Mouse (Mus musculus): Measurements from ENCODE around the gene Prom1. TPM values are rescaled to one million over a fixed set of nuclear protein-coding genes. Genes with fewer than 3 reads are reported as not detected.

Gene Prom1
- total RNA-seq, 2 experiments from 2014 or later = 17.9 to 18.3 TPM

GRCm38 (mm10) chr5:43986212-43986611 is 115.6 kb downstream of the Prom1 start:
- DNase-seq (ENCODE audit: low spot score in 2 of 2) = peak in 1 of 2 experiments; percentile 6
- H3K27ac ChIP-seq = no peak overlapping the region
- H3K4me3 ChIP-seq = no peak overlapping the region
- no peak for TF ChIP-seq CTCF (conservative IDR thresholded peaks at IDR 0.05)

- DNase-seq (ENCODE audit: low spot score in 2 of 2) = no peak
- no peak for TF ChIP-seq CTCF (conservative IDR thresholded peaks at IDR 0.05)
Measured at GRCm38 (mm10) chr5:43982896-43983295, 118.9 kb downstream of the Prom1 start.

DNA sequence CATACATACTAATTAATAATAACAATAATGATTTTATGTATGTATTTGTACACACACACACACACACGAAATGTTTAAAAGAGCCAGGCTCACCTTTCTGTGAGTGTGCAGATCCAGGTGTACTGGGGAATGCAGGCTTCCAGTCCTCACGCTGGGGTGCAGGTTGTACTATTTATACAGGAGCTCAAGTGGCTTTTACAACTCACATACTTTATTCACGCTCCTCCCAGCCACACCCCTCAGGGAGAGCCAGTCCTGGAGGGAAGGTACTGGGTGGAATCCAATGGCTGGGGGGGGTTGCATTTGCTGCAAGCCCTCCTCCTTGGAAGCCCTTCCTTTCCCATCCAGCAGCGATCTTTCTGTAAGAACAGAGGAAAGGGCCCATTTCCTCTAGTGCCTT is 120.2 kb downstream of the Prom1 start, which contains the start of gene Fgfbp1:
Gene Fgfbp1 (minus strand): TSS at position 160 of the 400 bp plus-strand sequence.
- no peak for TF ChIP-seq CTCF (conservative IDR thresholded peaks at IDR 0.05)

More at GRCm38 (mm10) chr5:43982896-43983295, 118.9 kb downstream of the Prom1 start:
- no peak overlapping the region for H3K4me3 ChIP-seq
- H3K27ac ChIP-seq = no peak overlapping the region

GRCm38 (mm10) chr5:43980397-43980796 is 121.4 kb downstream of the Prom1 start:
- Histone ChIP-seq H3K27ac (no peak overlapping the region), H3K4me3 (no peak overlapping the region)
- no peak for TF ChIP-seq CTCF (conservative IDR thresholded peaks at IDR 0.05)
- DNase-seq (ENCODE audit: low spot score in 2 of 2) = no peak

More for the DNA sequence above, 120.2 kb downstream of the Prom1 start, which contains the start of gene Fgfbp1:
- no peak within 1 kb of the TSS for H3K4me3 ChIP-seq
- H3K27ac ChIP-seq = no peak within 1 kb of the TSS
- no peak for DNase-seq (ENCODE audit: low spot score in 2 of 2)

DNA sequence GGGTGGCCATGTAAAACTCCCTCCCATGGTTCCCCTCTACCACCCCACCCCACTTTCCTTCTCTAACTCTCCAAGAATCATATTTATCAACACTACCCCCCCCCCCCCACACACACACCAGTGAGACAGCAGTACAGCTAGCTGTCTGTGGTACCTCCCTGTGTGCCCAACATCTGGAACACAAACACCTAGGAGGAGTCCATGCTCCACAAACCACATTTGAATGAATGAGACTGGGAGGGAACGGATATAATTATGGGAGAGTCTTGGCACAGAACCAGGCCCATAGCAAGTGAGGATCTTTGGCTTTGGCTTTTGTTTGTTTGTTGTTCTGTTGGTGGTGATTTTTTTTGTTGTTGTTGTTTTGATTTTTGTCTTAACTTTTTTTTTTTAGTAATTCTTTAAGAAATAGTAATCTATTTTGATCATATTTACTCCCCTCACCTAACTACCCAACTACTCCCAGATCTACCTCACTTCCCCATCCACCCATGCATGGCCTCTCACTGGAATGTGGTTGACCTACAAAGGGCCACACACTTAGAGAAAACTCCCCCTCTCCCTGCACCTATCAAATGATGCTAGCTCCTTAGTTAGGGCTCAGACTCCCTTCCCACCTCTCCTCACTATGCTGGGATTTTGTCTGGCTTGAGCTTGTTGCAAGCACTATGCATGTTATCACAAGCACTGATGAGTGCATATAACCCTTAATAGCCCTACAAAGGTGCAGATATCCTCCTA is 124.8 kb downstream of the Prom1 start:
- no peak overlapping the region for H3K27ac ChIP-seq
- H3K4me3 ChIP-seq = no peak overlapping the region
- TF ChIP-seq CTCF (conservative IDR thresholded peaks at IDR 0.05) = no peak
- DNase-seq (ENCODE audit: low spot score in 2 of 2) = no peak

- Histone ChIP-seq H3K27ac (no peak overlapping the region), H3K4me3 (no peak overlapping the region)
- DNase-seq (ENCODE audit: low spot score in 2 of 2) = no peak
- no peak for TF ChIP-seq CTCF (conservative IDR thresholded peaks at IDR 0.05)
Measured at GRCm38 (mm10) chr5:43974166-43974565, 127.7 kb downstream of the Prom1 start.

- DNase-seq (ENCODE audit: low spot score in 2 of 2) = no peak
- no peak for TF ChIP-seq CTCF (conservative IDR thresholded peaks at IDR 0.05)
- H3K4me3 ChIP-seq = no peak overlapping the region
- no peak overlapping the region for H3K27ac ChIP-seq
Measured at GRCm38 (mm10) chr5:43971156-43971555, 130.7 kb downstream of the Prom1 start.

DNA sequence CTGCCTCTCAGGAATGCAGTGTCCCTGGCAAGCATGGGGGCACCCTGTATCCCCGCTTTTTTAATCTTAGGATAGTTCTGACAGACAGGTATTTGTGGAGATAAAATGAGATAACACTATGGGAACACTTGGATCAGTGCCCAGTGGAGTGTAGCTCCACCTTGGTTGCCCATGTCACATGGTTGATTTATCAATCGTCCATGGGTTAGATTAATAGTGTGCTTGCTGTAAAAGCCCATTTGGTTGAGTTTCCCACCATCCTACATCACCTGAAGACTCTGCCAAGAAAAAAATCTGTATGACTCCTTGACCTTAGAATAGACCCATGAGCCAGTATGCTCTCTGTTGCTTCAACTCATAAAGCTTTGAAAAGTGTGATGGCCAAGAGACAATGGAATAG is 131.3 kb downstream of the Prom1 start:
- no peak for DNase-seq (ENCODE audit: low spot score in 2 of 2)
- H3K27ac ChIP-seq = no peak overlapping the region
- TF ChIP-seq CTCF (conservative IDR thresholded peaks at IDR 0.05) = no peak
- H3K4me3 ChIP-seq = no peak overlapping the region

- DNase-seq (ENCODE audit: low spot score in 2 of 2) = no peak
- Histone ChIP-seq H3K27ac (no peak overlapping the region), H3K4me3 (no peak overlapping the region)
- no peak for TF ChIP-seq CTCF (conservative IDR thresholded peaks at IDR 0.05)
Measured at GRCm38 (mm10) chr5:43968634-43969033, 133.2 kb downstream of the Prom1 start.

DNA sequence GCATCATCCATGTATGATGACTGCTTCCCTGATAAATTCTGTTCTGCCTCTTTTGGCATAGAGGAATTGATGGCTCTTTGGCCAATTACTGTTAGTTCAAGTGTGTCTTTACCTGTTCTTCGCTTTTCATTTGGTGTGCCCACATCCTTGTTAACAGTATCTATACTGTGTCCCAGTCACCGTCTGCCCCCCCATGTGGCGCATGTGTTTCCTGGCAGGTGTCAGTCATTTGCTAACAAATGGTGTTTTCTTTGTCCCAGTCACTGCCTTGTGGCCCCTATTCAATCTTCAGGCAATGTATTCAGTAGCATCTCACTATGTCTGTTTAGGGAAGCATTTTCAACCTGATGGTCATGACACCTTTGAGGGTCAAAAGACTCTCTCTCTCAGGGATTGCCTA is 140.8 kb downstream of the Prom1 start:
- H3K4me3 ChIP-seq = no peak overlapping the region
- TF ChIP-seq CTCF (conservative IDR thresholded peaks at IDR 0.05) = no peak
- DNase-seq (ENCODE audit: low spot score in 2 of 2) = no peak
- H3K27ac ChIP-seq = no peak overlapping the region

DNA sequence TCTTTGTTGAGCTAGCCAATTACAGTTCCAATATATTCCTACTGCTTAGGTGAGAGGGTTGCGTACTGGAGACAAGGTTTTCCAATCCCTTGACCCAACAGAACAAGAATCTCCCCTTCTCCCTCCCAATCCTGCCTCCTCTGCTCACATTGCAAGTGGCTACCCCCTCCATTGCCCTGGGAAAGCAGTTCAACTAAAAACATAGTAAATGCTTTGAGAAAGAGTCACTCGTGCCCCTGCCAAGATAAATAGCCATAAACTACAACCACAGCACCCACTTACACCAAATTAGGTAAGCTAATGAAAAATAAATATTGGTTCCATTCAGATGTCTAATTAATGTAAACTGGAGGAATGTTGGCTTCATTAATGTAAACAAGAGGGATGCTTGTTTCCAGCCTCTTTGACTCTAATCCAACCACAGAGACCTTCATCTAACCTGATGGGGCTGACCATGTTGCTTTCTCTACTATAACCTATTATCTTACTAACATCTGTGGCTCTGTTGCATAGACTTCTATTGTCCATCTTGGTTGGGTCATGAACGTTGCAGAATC is 141.9 kb downstream of the Prom1 start:
- no peak for TF ChIP-seq CTCF (conservative IDR thresholded peaks at IDR 0.05)
- H3K4me3 ChIP-seq = no peak overlapping the region
- no peak for DNase-seq (ENCODE audit: low spot score in 2 of 2)
- H3K27ac ChIP-seq = no peak overlapping the region

DNA sequence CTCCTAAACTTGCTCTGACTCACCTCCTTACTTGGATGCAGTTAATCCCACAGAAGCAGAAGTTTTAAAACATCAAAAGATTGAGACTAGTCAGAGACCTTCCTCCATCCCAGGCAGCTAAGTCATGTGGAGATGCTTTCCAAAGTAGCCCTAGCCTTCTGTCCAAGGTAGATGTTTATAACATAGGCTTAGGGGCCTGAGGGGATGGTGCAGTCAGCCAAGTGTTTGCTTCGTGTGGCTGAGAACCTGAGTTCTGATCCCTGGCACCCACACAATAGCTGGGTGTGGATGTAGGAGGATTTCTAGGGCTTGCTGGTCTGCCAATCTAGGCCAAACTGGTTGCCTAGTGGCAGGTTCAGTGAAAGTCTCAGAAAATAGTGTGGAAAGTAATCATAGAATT is 148.6 kb downstream of the Prom1 start:
- TF ChIP-seq CTCF (conservative IDR thresholded peaks at IDR 0.05) = no peak
- Histone ChIP-seq H3K27ac (no peak overlapping the region), H3K4me3 (no peak overlapping the region)
- DNase-seq (ENCODE audit: low spot score in 2 of 2) = no peak

DNA sequence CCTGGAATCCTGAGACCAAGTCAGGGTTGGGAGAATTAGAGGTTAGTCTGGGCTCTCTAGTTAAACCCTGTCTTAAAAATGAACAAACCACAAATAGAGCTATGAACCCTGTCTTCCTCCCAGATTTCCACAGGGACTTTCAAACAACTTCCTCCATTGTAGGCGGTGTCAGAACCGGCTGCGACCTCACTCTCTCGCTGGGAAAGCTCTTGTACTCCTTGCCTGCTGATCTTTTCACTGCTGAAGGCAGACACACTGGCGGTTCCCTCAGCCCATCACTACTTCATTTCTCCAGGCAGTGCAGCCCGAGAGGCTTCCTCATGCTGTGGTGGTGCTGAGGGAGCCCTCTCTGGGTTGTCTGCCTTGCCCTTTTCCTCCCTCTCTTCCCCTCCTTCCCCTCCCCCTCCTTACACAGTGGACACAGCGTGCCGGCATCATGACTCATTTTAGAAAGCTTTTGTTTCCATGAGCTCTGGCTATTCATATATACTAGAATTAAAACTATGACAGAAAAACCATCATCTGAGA is 153.0 kb downstream of the Prom1 start:
- no peak for DNase-seq (ENCODE audit: low spot score in 2 of 2)
- no peak for TF ChIP-seq CTCF (conservative IDR thresholded peaks at IDR 0.05)
- Histone ChIP-seq H3K27ac (no peak overlapping the region), H3K4me3 (no peak overlapping the region; the same call in 1 of the 2 replicates)

Data from layer of hippocampus, adult 2 months (tissue).